Mouse (Mus musculus) cerebellum, adult 8-10 months (tissue): Measurements from ENCODE around the gene Tceal7.
"Not testable (repeated sequence)": the region's sequence is repeated elsewhere in the genome, so short reads cannot be mapped to it uniquely, and the experiment has no call there.

Experiments
- DNase-seq: peaks from one replicate; pipeline ENCODE4 v3.0.0; 2022

Tceal7 gene

DNA sequence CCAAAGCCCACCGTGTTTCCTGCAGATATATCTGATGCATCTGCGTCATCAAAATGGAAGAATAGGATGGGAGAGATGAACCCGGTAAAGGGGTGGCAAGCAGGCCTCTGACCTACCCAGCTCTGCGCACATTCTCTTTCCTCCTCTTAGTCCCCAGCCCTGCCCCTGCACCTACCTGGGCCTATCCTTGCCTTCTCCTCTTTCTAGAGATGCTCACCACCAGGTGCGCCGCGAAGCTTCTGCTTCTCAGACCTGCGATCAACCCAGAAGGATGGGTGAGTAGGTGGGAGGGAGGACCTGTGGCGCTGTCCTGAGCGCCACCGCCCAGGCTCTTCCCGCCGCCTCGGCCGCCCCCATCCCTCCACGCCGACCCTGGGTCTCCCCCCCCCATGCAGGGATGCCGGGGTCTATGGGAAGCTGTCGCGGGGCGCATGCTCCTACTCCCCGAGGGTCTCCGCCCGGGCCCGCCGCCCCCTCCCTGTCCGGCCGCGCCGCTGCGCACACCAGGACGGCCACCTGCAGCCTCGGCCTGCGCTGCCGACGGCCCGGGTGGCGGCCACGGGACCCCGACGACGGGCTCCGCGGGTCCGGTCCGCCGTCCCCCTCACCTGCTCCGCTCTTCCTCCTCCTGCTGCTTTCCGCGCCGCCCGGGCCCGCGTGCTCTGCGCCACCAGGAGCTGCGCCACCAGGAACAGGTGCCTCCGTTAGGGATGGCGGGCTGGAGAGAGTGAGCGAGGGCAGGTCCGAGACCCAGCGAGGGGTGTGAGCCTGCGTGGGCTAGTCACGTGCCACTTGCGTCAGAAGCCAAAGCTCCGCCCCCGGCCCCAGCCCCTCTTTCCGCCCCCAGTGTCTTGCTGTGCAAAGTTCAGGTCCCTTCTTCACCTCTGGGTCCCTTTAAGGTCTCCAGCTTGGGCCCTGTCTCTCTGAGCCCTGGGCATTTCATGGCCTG, at the start of gene Tceal7, which contains the start of gene Bex1:
Gene Tceal7 (plus strand): TSS at position 51 of the 949 bp plus-strand sequence.
Gene Bex1 (minus strand): TSS at position 785 of the 949 bp plus-strand sequence.
- not testable (repeated sequence) for DNase-seq

DNA sequence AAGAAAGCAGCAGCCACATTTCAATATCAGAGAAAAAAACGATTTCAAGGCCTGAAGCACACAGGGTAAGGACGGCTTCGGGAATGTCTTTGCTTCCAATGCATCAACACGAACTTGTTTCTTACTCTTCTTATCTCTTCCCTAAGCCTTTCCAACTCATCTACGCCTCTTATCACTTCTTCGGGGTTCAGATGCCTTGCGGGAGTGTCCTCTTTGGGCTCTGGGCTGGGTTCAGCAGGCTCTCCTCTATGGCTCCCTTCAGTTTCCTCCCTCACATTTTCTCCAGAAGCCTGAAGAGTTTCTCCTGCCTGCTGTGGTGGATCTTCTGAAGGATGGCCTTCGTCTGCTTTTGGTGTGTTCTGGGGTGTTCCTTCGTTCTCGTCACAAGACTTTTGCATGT, 44.0 kb upstream of the Tceal7 start:
- no peak for DNase-seq

DNA sequence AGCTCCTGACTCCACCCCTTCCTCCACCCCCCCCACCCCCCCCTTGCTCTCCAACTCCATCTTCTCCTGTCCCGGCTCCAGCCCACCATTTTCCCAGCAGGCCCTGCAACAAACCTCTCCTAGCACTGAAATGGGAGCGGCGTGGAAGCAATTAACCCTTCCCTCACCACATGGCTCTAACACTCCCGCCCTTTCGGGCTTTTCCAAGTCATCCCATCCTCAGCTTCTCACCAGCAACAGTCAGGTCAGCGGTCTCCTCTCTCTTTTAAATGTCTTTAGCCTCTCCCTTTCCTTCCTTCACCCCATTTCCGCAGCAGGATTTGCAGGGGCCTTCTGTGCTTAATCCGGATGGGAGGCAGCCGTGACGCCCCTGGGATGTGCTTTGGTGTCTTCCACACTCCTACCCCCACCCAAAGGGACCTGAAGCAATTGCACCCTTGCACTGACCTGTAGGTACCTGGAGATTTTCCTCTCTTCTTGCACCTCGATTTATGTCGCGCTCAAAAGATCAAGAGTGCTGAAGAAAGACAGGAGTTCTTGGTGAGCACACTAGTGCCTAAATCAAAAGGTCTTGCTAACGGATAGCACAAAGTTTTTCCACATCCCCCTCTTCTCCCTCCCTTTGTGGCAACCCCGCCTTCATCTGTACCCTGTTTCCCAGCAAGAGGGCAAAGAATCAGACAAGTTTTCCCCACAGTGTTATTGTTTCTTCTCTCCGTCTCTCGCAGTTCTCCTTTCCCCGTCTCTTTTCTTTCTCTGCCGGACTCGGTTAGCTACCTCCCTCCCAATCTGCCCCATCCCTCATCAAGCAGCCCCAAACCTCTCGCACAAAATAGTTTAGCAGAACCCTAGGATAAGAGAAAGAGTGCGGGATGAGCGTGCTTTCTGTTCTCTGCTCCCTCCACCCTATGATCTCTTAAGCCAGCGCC, 43.1 kb upstream of the Tceal7 start:
- peak; percentile 37 for DNase-seq

DNA sequence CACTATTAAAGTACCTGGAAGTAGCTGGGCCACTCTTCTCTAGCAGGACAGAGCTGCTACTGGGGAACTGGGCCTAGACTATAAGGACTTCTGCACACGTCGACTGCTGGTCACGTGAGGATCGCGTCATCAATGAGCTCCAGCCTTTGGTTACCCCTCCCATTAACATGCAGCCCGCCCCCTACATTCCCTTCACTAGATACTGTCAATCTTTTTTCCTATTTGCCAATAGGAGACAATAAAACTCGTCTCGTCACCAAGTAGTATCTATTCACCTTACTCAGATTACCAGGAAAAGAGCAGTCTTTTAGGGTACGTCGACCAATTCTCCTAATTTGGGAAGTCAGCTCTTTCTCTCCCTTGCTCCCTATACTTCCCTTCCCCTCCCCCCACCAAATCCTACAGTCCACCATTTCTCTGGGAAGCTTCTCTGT, 42.4 kb upstream of the Tceal7 start, which contains the start of gene Tceal8:
Gene Tceal8 (minus strand): TSS at position 225 of the 434 bp plus-strand sequence.
- DNase-seq = peak; percentile 62

DNA sequence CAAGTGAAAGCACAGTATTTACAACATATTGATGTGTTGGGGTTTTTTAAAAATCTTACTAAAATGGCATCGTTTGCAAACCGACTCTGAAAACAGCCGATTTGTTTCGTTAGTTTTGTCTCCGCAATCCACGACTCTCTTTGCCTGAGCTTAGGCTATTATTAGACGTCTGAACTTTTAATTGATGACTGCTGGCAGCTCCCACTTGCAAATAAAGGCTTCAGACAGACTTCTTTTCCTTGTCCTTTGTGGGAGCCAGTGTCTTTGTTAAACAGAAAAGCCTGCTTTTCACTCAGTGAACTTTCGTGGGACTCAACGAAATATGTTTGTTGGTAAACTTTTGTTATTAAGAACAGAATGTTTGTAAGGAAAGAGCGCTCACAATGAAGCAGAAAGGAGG, 41.8 kb upstream of the Tceal7 start:
- peak; percentile 2 for DNase-seq

DNA sequence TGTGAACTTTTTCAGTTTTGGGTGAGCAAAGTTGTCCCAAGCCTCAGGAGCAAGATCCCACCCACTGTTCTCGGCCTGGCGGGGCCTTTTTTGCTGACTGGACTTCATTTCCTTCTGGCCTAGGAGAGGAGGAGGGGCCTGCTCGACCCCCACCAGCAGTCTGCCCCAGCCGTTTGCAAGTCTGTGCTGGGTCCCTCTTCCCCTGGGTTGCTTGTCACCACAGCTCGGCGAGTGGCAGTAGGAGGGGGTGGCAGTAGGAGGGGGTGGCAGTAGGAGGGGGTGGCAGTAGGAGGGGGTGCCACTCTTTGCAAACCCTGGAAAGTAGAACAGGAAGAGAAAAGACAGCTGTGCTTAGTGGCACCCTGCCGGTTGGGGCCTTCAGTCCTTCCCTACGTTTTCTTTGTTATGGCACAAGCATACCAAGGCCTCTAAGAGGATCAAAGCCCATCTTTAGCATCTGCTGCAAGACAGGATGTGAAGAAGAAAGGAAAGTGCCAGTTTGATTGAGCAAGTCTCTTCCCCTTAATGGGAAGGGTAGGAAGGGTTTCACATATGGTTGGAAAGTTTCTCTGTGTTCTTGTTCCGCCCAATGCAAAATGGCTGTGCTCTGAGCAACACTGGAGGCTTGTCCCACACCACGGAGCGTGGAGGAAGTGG, 33.6 kb upstream of the Tceal7 start:
- no peak for DNase-seq

DNA sequence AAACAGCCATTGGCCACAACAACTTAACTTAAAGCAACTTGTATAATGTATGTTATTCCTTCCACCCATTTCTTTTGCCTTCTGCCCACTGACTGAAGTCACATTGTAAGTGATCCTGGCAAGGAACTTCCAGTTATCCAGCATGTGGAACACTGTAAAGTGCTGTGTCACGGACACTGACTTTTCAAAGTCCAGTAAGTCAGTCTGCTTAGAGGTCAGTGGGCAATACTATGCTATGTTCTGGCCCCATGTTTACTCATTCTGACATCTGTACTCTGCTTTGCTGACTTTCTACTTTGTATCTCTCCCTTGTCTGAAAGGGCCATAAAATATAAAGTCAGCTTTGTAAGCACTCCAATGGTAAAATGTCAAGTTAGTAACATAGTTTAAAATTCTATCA, 31.5 kb upstream of the Tceal7 start:
- DNase-seq = no peak

DNA sequence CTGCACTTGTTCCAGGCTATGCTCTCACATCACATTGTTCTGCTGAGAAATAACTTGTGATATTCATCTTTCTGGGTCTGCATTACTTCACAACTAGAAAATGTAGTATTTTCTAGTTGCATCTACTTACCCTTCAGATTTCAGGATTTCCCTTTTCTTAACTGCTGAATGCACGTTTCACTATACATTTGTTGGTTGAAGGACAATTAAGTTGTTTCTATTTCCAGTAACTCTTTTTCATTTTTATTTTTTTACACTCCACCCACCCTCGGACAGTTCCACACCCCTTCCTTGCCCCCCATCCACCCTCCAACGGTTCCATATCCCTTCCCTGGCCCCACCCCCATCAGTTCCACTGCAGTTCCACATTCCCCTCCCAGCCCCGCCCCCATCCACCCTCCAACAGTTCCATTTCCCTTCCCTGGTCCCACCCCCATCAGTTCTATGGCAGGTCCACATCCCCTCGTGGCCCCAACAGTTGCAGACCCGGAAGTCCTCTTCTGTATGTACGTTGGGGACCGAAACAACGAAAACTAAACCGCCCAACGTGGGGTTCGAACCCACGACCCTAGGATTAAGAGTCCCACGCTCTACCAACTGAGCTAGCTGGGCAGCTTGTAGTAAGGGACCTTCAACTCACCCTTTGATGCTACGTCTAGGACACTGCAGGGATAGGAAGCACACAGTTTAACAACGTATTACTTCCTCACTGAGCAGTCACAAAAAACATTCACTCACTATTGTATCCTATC, 19.2 kb upstream of the Tceal7 start:
- no peak for DNase-seq

DNA sequence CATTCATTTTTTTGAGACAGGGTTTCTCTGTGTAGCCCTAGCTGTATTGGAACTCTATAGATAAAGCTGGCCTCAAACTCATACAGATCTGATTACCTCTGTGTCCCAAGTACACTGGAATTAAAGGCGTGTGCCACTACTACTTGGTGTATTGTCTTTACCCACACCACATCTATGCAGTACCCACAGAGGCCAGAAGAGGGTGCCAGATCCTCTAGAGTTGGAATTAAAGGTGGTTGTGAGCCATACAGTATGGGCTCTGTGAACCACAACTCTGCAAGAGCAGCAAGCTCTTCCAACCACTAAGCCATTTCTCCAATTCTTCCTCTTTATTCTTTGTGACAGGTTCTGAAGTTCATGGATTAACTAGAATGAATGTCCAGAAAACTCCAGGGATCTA, 17.7 kb upstream of the Tceal7 start:
- DNase-seq = peak; percentile 18

DNA sequence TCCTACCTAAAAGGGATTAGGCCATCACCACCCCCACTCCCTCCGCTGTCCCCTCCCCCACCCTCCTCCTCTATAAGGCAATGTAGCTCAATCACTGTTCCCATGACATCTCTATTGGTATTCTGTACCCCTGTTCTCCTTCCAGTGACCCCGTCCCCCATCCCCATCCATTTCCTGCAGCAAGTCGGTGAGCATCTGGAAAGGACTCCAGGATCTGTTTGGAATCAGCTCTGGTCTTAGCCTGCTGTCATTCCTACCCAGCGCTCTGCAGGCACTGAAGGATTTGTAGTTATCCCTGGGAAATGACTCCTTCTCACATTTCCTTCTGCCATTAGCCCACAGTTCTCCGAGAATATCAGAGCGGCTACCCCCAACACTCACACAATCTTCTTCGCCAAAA, 11.3 kb upstream of the Tceal7 start:
- DNase-seq = no peak

DNA sequence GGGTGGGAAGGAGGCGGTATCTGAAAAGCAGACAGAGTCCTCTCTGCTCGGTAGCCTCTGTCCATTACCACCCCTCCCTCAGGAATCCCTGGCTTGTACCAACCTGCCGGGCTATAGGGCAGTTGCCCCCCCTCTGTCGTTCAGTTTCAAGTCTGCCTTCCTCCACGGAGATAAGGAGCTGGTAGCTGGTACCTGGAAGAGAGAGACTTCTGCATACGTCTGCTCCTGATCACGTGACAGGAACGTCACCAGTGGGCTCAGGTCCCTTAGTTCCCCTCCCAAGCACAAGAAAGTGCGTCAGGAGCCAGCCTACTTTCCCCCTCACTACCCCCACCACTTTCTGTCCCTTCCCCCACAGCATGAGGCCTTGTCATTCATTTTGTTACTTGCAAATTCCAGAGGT, 10.9 kb upstream of the Tceal7 start, which contains the start of gene Tceal5:
Gene Tceal5 (minus strand): TSS at position 213 of the 403 bp plus-strand sequence.
- DNase-seq = peak; percentile 60

DNA sequence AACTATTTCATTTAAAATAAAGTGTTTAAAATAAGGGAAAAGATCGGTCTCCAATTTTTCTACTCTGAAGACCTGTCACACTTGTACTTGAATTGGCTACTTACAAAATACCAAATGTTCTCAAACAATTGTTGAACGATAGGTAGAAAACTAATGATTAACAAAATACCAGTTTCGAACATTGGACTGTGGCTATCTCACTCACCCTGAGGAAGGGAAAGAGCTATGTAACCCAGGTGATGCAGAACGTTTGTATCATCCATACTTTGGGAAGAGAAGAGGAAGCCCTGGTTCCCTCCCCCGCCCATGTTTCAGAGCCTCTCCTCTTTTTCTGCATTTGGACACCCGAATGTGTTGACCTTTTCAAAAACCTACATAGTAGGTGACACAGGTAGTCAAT, 10.2 kb upstream of the Tceal7 start:
- DNase-seq = no peak

DNA sequence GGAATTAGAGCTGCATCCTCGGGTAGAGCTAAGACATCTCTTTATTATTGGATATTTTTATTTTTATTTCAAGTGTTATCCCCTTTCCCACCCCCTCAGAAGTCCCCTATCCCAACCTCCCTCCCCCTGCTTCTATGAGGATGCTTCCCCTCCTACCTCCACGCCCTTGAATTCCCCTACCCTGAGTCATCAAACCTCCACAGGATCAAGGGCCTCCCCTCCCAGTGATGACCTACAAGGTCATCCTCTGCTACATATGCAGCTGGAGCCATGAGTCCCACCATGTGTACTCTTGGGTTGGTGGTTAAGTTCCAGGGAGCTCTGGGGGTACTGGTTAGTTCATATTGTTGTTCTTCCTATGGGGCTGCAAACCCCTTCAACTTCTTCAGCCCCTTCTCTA, 1.2 kb upstream of the Tceal7 start:
- no peak for DNase-seq

DNA sequence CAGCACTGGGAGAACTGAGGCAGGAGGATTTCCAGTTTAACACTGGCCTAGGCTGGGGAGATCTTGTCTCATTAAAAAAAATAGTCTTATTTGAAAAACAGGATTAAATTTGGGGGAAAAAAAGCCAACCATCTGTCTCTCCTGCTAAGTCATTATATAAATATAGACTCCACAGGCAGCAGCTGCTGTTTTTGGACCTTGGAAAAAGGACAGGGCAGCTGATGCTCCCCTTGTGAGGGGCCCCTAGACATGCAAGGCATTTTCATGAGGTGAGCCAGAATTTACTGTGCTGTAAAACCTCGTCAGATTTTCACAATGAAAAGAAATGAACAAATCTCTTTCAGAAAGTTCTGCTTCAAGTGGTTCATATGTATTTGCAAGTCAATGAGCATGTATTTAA, 1.7 kb downstream of the Tceal7 start:
- DNase-seq = no peak

DNA sequence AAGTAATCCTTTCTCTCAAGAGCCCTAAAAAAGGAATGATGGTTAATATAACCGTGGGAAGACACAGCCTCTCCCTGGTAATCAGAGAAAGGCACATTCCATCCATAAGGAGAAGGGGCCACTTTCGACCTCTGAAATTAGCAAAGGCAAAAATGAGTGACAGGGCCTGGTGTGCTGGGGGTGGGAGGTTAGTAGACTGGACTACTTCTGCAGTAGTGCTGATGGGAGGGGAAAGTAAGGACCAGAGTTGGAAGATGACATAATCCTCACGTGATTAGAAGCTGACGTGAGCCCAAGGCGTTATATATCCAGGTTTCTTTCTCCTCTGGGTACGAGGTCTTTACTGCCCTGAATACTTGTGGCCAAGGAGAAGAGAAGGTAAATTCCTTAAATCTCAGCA, 9.1 kb downstream of the Tceal7 start:
- DNase-seq = no peak

DNA sequence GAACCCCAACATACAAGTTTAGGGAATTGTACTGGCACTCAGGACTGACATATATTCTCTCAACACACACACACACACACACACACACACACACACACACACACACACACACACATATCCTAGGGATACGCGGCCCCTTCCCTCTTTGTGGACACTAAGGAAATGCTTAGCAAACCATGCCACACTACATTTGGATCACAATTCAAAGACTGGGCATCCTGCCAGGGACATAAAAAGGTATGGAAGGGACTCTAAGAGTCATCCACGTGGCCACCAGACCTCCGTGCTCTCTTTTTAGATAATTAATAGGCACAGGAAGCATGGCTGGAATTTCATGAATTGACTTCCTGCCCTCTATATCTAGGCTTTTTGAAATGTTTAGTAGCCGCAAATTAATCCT, 13.2 kb downstream of the Tceal7 start:
- no peak for DNase-seq

DNA sequence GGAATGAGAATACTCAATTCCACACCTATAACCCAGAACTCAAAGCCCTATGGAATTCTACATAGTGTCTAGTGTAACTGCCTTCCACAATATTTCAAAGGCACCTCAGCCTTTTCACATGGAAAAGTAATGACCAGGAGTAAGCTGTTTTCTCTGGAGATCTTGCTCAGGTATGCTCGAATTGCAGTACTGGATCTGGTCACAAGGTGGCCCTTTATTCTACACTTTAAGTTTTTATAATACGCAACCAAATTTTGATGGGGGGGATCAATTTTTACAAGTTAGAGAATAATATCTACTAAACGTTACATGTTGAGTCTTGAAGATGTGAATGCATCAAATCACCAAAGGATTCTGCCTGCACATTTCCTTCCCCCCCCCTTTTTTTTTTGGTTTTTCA, 23.5 kb downstream of the Tceal7 start:
- DNase-seq = peak; percentile 55

DNA sequence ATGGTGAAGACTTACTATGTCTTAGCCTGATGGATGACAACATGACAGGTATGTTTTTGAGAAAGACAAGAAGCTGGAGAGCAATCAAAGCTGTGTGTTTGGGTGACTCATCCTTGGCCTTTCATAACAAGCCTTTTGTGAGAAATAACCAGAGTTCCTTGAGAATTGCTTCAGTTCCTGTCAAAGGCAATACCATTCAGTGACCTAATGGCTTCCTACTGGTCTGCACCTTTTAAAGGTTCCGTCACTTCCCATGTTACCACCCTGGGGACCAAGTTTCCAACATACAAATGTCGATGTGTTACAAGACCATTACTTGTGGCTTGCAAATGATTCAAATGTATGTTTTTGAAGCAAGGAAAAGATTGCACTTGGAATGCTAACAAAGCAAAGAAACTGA, 28.6 kb downstream of the Tceal7 start:
- DNase-seq = no peak

DNA sequence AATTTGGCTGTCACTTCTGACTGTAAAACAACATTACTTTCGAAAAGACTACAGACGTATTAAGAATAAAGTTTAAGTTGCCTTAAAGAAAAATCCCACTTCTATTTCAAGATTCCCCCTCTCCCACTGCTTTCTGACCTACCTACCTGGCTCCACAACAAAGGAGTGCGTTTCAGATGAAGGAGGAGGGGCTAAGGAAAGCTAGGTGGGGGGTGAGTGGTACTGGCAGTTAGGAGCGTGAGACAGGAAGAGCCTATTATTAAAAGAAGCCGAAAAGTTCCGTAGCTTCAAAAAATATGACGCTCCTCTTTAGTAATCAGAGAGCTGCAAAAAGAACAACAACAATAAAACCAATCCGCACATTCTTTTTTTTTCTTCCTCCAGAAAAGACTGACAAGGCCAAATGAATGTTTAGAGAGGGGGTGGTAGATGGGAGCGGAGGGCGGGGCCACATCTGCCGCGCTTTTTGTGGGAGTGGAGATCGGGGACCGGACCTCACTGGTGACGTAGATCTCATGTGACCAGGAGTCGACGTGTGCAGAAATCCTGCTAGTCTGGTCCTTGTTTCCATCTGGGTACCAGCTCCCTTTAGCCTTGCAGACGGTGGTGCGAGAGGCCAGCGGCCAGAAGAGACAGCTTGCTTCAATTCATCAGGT, 30.1 kb downstream of the Tceal7 start, which contains the start of gene Tceal9:
Gene Tceal9 (plus strand): TSS at position 506 of the 656 bp plus-strand sequence.
- DNase-seq = peak; percentile 64

DNA sequence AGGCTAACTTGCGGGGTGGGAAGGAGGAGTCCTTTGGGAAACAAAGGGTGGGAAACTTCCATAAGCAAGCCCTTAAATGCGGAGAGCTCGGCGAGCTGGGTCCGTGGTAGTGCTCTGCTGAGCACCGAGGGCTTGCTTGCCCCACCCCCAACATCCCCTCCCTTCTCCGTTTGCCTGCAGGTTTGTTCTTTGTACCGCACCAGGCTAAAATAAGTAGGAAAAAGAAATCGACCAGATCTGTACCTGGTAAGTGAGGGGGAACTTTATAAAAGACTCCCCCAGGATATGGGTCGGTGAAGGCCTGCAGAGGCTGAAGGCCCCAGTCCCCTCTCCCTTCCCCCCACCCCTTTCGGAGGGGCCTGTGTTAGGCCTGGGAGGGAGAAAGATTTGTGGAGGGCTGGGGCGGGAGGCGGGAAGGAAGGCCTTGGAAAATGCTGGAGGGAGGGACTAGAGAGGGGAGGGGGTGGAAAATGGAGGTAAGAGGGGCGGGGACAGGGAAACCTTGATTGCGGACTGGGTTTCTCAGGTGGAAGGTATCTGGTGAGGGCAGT, 31.0 kb downstream of the Tceal7 start:
- peak; percentile 11 for DNase-seq

DNA sequence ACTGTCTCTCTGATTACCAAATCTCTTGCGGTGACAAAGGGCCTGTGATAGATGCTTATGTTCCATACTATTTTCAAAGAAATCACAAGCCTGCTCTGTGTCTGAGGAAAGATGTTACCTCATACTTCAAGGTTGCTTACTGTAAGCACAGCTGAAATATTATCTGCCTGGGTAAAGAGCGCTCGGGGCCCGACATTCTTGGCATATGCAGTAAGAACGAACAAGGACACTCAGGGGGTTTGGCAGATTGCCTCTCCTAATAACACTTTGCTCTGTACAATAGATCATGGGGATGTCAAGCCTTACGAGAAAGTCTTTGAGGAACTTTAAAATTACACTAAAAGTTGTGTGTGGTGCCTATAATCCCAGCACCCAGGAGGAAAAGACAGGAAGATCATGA, 34.2 kb downstream of the Tceal7 start:
- DNase-seq = no peak
